Mouse (Mus musculus) fibroblast of lung, adult 2 months (primary cell): ENCODE results near the gene Sema4b.

ENCODE experiments used
- DNase-seq: peaks from one replicate; pipeline ENCODE4 v3.0.0-alpha.2; 2011; ENCODE audit warnings: low read depth

Gene Sema4b

GRCm38 (mm10) chr7:80197941-80198778 is 11.5 kb downstream of the Sema4b start:
- peak; percentile 51 for DNase-seq

- no peak for DNase-seq
Observed at GRCm38 (mm10) chr7:80198863-80199262, 12.2 kb downstream of the Sema4b start.

GRCm38 (mm10) chr7:80199286-80199685 is 12.6 kb downstream of the Sema4b start:
- no peak for DNase-seq

GRCm38 (mm10) chr7:80199851-80200587 is 13.4 kb downstream of the Sema4b start:
- no peak for DNase-seq

- no peak for DNase-seq
Observed at GRCm38 (mm10) chr7:80200588-80200945, 13.9 kb downstream of the Sema4b start.

- DNase-seq, result no peak
Observed at GRCm38 (mm10) chr7:80200963-80201539, 14.4 kb downstream of the Sema4b start.

- DNase-seq, result no peak
Observed at GRCm38 (mm10) chr7:80201888-80202540, 15.4 kb downstream of the Sema4b start.

- no peak for DNase-seq
Observed at GRCm38 (mm10) chr7:80202961-80203360, 16.3 kb downstream of the Sema4b start.

GRCm38 (mm10) chr7:80203638-80204096 is 17.0 kb downstream of the Sema4b start:
- no peak for DNase-seq

- DNase-seq, result no peak
Observed at GRCm38 (mm10) chr7:80204362-80204761, 17.7 kb downstream of the Sema4b start.

- no peak for DNase-seq
Observed at GRCm38 (mm10) chr7:80204961-80205360, 18.3 kb downstream of the Sema4b start.

- DNase-seq, result no peak
Observed at GRCm38 (mm10) chr7:80205705-80206589, 19.3 kb downstream of the Sema4b start.

- no peak for DNase-seq
Observed at GRCm38 (mm10) chr7:80207314-80207731, 20.7 kb downstream of the Sema4b start.

GRCm38 (mm10) chr7:80208026-80208642 is 21.5 kb downstream of the Sema4b start:
- no peak for DNase-seq

- DNase-seq, result no peak
Observed at GRCm38 (mm10) chr7:80208738-80209430, 22.2 kb downstream of the Sema4b start.

GRCm38 (mm10) chr7:80209669-80210068 is 23.0 kb downstream of the Sema4b start:
- DNase-seq, result no peak

- DNase-seq, result no peak
Observed at GRCm38 (mm10) chr7:80210982-80211381, 24.3 kb downstream of the Sema4b start.

GRCm38 (mm10) chr7:80213604-80214003 is 27.0 kb downstream of the Sema4b start:
- DNase-seq, result no peak

- no peak for DNase-seq
Observed at GRCm38 (mm10) chr7:80214459-80214858, 27.8 kb downstream of the Sema4b start.

GRCm38 (mm10) chr7:80215398-80215797 is 28.8 kb downstream of the Sema4b start:
- peak; percentile 36 for DNase-seq
